33 mouse cellular contexts compared by ENCODE assay signal in the genomic region with DNA sequence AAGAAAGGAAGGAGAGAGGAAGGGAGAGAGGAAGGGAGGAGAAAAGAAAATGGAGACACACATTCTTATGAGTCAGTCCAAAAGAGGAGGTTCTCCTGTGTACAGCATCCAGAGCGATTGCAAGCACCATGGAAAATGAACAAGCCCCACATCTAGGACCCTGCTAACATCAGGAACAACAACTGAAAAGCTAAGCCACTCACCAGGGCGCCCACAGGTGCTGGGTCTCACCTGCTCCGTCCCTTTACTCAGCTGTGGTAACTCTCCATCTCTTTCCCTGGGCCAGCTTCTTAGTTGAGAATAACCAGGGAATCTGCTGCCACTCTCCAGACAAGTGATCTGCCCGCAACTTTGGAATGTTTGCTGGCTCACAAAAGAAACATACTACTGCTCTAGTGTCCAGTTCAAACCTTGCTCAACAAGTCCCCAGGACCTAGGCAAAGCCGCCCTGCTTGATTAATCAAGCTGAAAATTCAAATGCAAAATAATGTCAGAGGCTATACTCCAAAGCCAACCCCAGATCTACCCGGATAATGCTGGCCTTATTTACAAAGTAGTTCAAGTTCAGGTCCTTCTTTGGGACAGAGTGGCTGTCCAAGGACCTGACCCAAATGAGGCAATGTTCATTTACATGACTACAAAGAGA. TPM values are rescaled to one million over a fixed set of nuclear protein-coding genes. Genes with fewer than 3 reads are reported as not detected.
DNase-seq lines count a peak whose midpoint lies in the region; ATAC-seq and TF ChIP-seq lines count a peak whose summit lies in the region.
"Had no signal": no experiment of that assay in that cellular context is flagged by ENCODE, and none has a peak within 500 bp of the region (broad histone marks: within the 10 kb centered on the region; RNA-seq: fewer than 3 reads in every experiment).

No protein-coding gene starts in this region.

- TF ChIP-seq CTCF in kidney, adult 2 months (conservative IDR thresholded peaks at IDR 0.05; ENCODE audit: insufficient read depth, insufficient read length, low read depth, low read length) = no peak

- ATAC-seq in intestine, embryonic 16.5 days = peak; percentile 39; the same call in 1 of the 2 replicates
- peak; percentile 85 for ATAC-seq in kidney, embryonic 16.5 days (ENCODE audit: low FRiP score, low TSS enrichment)
- ATAC-seq: forebrain, embryonic 13.5 days; hindbrain, postnatal 0 days; midbrain, embryonic 16.5 days; Patski had no signal

- H3K4me1 ChIP-seq in intestine, embryonic 16.5 days (ENCODE audit: control insufficient read depth, insufficient read depth, low read length) = peaks cover 12% of the 10 kb centered on the region
- H3K4me1 ChIP-seq in kidney, adult 2 months (ENCODE audit: control insufficient read depth, insufficient read depth, low read length) = peaks cover 7% of the 10 kb centered on the region; the same call in 1 of the 2 replicates
- H3K4me1 ChIP-seq in kidney, embryonic 16.5 days (ENCODE audit: insufficient read depth, low read length) = peaks cover 12% of the 10 kb centered on the region
- H3K4me1 ChIP-seq: neural tube, embryonic 12.5 days had no signal

- H3K36me3 ChIP-seq in intestine, embryonic 16.5 days (ENCODE audit: control insufficient read depth, insufficient read depth, low read length) = no peaks in the 10 kb centered on the region
- H3K36me3 ChIP-seq in kidney, adult 2 months (ENCODE audit: control insufficient read depth, insufficient read depth, low read length) = no peaks in the 10 kb centered on the region
- H3K36me3 ChIP-seq in kidney, embryonic 16.5 days (ENCODE audit: insufficient read depth, low read length) = no peaks in the 10 kb centered on the region
- H3K36me3 ChIP-seq: embryonic facial prominence, embryonic 10.5 days; embryonic facial prominence, embryonic 15.5 days; G1E; heart, embryonic 10.5 days; heart, embryonic 15.5 days; neural tube, embryonic 12.5 days had no signal

- intact Hi-C loops in left cerebral cortex, postnatal 4 days (cut with DNase I) = no loop called here

- no peaks in the 10 kb centered on the region for H3K9me3 ChIP-seq in intestine, embryonic 16.5 days (ENCODE audit: control insufficient read depth, low read length)
- no peaks in the 10 kb centered on the region for H3K9me3 ChIP-seq in kidney, embryonic 16.5 days (ENCODE audit: low read length)
- H3K9me3 ChIP-seq: embryonic facial prominence, embryonic 10.5 days; embryonic facial prominence, embryonic 15.5 days; forebrain, embryonic 13.5 days; G1E; heart, embryonic 10.5 days; heart, embryonic 15.5 days; neural tube, embryonic 12.5 days had no signal

- H3K4me3 ChIP-seq in intestine, embryonic 16.5 days (ENCODE audit: low read length) = no peak overlapping the region
- peak overlapping the region; percentile 57 for H3K4me3 ChIP-seq in kidney, adult 2 months (ENCODE audit: insufficient read depth, low read depth, low read length)
- peak overlapping the region; percentile 25 for H3K4me3 ChIP-seq in kidney, embryonic 16.5 days (ENCODE audit: low read length)
- H3K4me3 ChIP-seq: embryonic facial prominence, embryonic 10.5 days; embryonic facial prominence, embryonic 15.5 days; forebrain, embryonic 13.5 days; heart, embryonic 10.5 days; heart, embryonic 15.5 days; neural tube, embryonic 12.5 days had no signal

- no peak overlapping the region for H3K4me2 ChIP-seq in intestine, embryonic 16.5 days (ENCODE audit: low read depth, low read length)
- peak overlapping the region; percentile 29; the same call in 1 of the 2 replicates for H3K4me2 ChIP-seq in kidney, embryonic 16.5 days (replicated peaks; ENCODE audit: low read depth, low read length)
- H3K4me2 ChIP-seq: embryonic facial prominence, embryonic 15.5 days; forebrain, embryonic 13.5 days; heart, embryonic 15.5 days; neural tube, embryonic 12.5 days had no signal

- TF ChIP-seq POLR2A in kidney, adult 2 months (IDR thresholded peaks at IDR 0.05; ENCODE audit: low read depth, low read length) = no peak

- DNase-seq in kidney, adult 2 months = peak; percentile 79
- DNase-seq in kidney, postnatal 36 days = peak; percentile 21 to 68
- DNase-seq in left cerebral cortex, postnatal 4 days = no peak
- DNase-seq in urinary bladder, postnatal 36 days (ENCODE audit: low spot score in 2 of 2) = no peak
- no peak for DNase-seq in cerebellum, postnatal 10 days
- DNase-seq: adrenal gland, postnatal 25 days; cerebellum, adult 18-20 months; cerebellum, postnatal 14 days; gastrocnemius, postnatal 10 days; layer of hippocampus, postnatal 36 days; liver; lung, adult 2 months; lung, postnatal 10 days; right cerebral cortex, adult 18-20 months; right cerebral cortex, postnatal 4 days; thymus, adult 18-20 months; thymus, postnatal 36 days had no signal

- H3K27ac ChIP-seq in intestine, embryonic 16.5 days (ENCODE audit: low read length) = no peak overlapping the region
- peak overlapping the region; percentile 99 for H3K27ac ChIP-seq in kidney, adult 2 months (ENCODE audit: insufficient read depth, low read depth, low read length)
- H3K27ac ChIP-seq in kidney, embryonic 16.5 days (ENCODE audit: low read length) = peak overlapping the region; percentile 88
- H3K27ac ChIP-seq: embryonic facial prominence, embryonic 10.5 days; embryonic facial prominence, embryonic 15.5 days; forebrain, embryonic 13.5 days; heart, embryonic 10.5 days; heart, embryonic 15.5 days; hindbrain, postnatal 0 days; liver, embryonic 14.5 days; macrophage; neural tube, embryonic 12.5 days; stomach, postnatal 0 days had no signal

- WGBS in intestine, embryonic 16.5 days = 75% methylated on average over 6 of the region's 6 CpGs
- WGBS in kidney, adult 2 months = 53% methylated on average over 6 of the region's 6 CpGs
- 64% methylated on average over 6 of the region's 6 CpGs for WGBS in kidney, embryonic 16.5 days

- H3K27me3 ChIP-seq in intestine, embryonic 16.5 days (replicated peaks; ENCODE audit: control insufficient read depth, insufficient read depth, low read length) = no peaks in the 10 kb centered on the region
- no peaks in the 10 kb centered on the region for H3K27me3 ChIP-seq in kidney, adult 2 months (replicated peaks; ENCODE audit: control insufficient read depth, insufficient read depth, low read length)
- no peaks in the 10 kb centered on the region for H3K27me3 ChIP-seq in kidney, embryonic 16.5 days (ENCODE audit: insufficient read depth, low read length)
- H3K27me3 ChIP-seq: embryonic facial prominence, embryonic 15.5 days; forebrain, embryonic 13.5 days; heart, embryonic 15.5 days; neural tube, embryonic 12.5 days; Patski had no signal

- H3K9ac ChIP-seq in intestine, embryonic 16.5 days (ENCODE audit: low read depth, low read length) = no peak overlapping the region
- no peak overlapping the region for H3K9ac ChIP-seq in kidney, embryonic 16.5 days (replicated peaks; ENCODE audit: low read length)
- H3K9ac ChIP-seq: embryonic facial prominence, embryonic 15.5 days; forebrain, embryonic 13.5 days; heart, embryonic 15.5 days; liver, embryonic 14.5 days; neural tube, embryonic 12.5 days had no signal

RNA-seq across cellular contexts. Expression of a gene that starts 2.4 kb away (rescaled TPM):
- 0.18 and 0.24 TPM in 2 replicates for polyA plus RNA-seq in intestine, embryonic 16.5 days (2015; fragmentation: Nextera tagmentation; extraction: Ambion mirVana)
- 2.3 and 2.7 TPM in 2 replicates for polyA plus RNA-seq in kidney, adult 2 months (2012; rRNA removed)
- polyA plus RNA-seq in kidney, embryonic 16.5 days (2015; fragmentation: Nextera tagmentation; extraction: Ambion mirVana) = 1.9 and 2.2 TPM in 2 replicates
- total RNA-seq in left cerebral cortex, postnatal 4 days (2021) = 10 to 100 TPM; 25.9 to 26.0 TPM
- polyA plus RNA-seq: C2C12, G1E, Patski had no signal

Comparison
In these comparisons a context has a peak if more than half of its experiments do, and no peak if none do; other contexts are left out.
1. DNase-seq: peak in kidney, adult 2 months (single experiment) and kidney, postnatal 36 days (2 of 2); none in left cerebral cortex, postnatal 4 days (single experiment), urinary bladder, postnatal 36 days (0 of 2) and cerebellum, postnatal 10 days (0 of 2).